Mouse (Mus musculus) heart, postnatal 10 days (tissue): ENCODE results near the gene Ciart. TPM values are rescaled to one million over a fixed set of nuclear protein-coding genes. Genes with fewer than 3 reads are reported as not detected.
"Not testable (repeated sequence)": the region's sequence is repeated elsewhere in the genome, so short reads cannot be mapped to it uniquely, and the experiment has no call there.

Experiments used
- DNase-seq, 2 experiments: peaks; one replicate each; pipeline ENCODE4 v3.0.0; 2021
- intact Hi-C: fragments of 180-260 bp; cut with DNase I; formaldehyde crosslinking; loops from one replicate; pipeline ENCODE4 v1.15.1; 2025
- total RNA-seq, 2 experiments: library from RNA; stranded (reverse); gene quantifications; 2 replicates each; pipeline ENCODE4 v1.2.3; 2021

Ciart gene
- total RNA-seq, 2 experiments from 2014 or later: 2.2 to 2.9 TPM

GRCm38 (mm10) chr3:95902643-95903042 is 20.6 kb upstream of the Ciart start:
- peak in 1 of 2 experiments; percentile 53 for DNase-seq
- intact Hi-C loops: no loop called here

GRCm38 (mm10) chr3:95902373-95902625 is 20.2 kb upstream of the Ciart start:
- intact Hi-C loops: no loop called here
- peak; percentile 48 to 51 for DNase-seq

- DNase-seq: peak; percentile 62
- intact Hi-C loops: no loop called here
Observed at GRCm38 (mm10) chr3:95901616-95902372, 19.7 kb upstream of the Ciart start.

GRCm38 (mm10) chr3:95899800-95900524 is 17.9 kb upstream of the Ciart start:
- intact Hi-C loops: no loop called here
- DNase-seq: no peak

- intact Hi-C loops, DNase-seq: not testable (repeated sequence)
Observed at GRCm38 (mm10) chr3:95895501-95895900, 13.4 kb upstream of the Ciart start.

GRCm38 (mm10) chr3:95894317-95895160 is 12.5 kb upstream of the Ciart start:
- peak; percentile 81 to 84 for DNase-seq
- intact Hi-C loops: no loop called here

GRCm38 (mm10) chr3:95893606-95894316 is 11.7 kb upstream of the Ciart start, which contains the start of gene Aph1a:
TSS of gene Aph1a (plus strand) at chr3:95893969.
- DNase-seq: peak; percentile 98
- intact Hi-C loops: not testable (repeated sequence)

GRCm38 (mm10) chr3:95893126-95893525 is 11.1 kb upstream of the Ciart start:
- peak in 1 of 2 experiments; percentile 48 for DNase-seq
- intact Hi-C loops: no loop called here

- DNase-seq: peak in 1 of 2 experiments; percentile 43
- intact Hi-C loops: no loop called here
Observed at GRCm38 (mm10) chr3:95892066-95893052, 10.3 kb upstream of the Ciart start.

GRCm38 (mm10) chr3:95891211-95892065 is 9.4 kb upstream of the Ciart start, which contains the start of gene BC028528:
TSS of gene BC028528 (minus strand) at chr3:95892005.
- intact Hi-C loops: loop anchor here (2.0 kb wide), 1 partner anchor 15 kb away; no protein-coding TSS in a partner anchor
- DNase-seq: peak; percentile 69 to 71

- no peak for DNase-seq
- intact Hi-C loops: loop anchor here (2.0 kb wide), 1 partner anchor 17 kb away; no protein-coding TSS in a partner anchor
Observed at GRCm38 (mm10) chr3:95889664-95890063, 7.6 kb upstream of the Ciart start.

GRCm38 (mm10) chr3:95887596-95887995 is 5.5 kb upstream of the Ciart start:
- no peak for DNase-seq
- intact Hi-C loops: no loop called here

GRCm38 (mm10) chr3:95884400-95884799 is 2.3 kb upstream of the Ciart start:
- intact Hi-C loops: loop anchor here (5.0 kb wide), 1 partner anchor 78 kb away; no protein-coding TSS in a partner anchor
- DNase-seq: no peak

GRCm38 (mm10) chr3:95882816-95883425 is 870 bp upstream of the Ciart start:
- intact Hi-C loops: loop anchor here (1.0 to 5.0 kb wide), 3 partner anchors 21 to 79 kb away; no protein-coding TSS in a partner anchor

GRCm38 (mm10) chr3:95879063-95879462 is 3.0 kb downstream of the Ciart start:
- no peak for DNase-seq
- intact Hi-C loops: no loop called here

More at GRCm38 (mm10) chr3:95882816-95883425, 870 bp upstream of the Ciart start:
- DNase-seq: peak; percentile 85 to 89

- intact Hi-C loops: no loop called here
- DNase-seq: peak in 1 of 2 experiments; percentile 18
Observed at GRCm38 (mm10) chr3:95872048-95872447, 10.0 kb downstream of the Ciart start.

- DNase-seq: peak; percentile 92
Observed at GRCm38 (mm10) chr3:95871392-95871867, 10.6 kb downstream of the Ciart start, which contains the start of gene Mrps21. TSS of gene Mrps21 (minus strand) at chr3:95871519.

More at GRCm38 (mm10) chr3:95871392-95871867, 10.6 kb downstream of the Ciart start, which contains the start of gene Mrps21:
- intact Hi-C loops: no loop called here
